Mouse (Mus musculus) NIH3T3 (cell line): Measurements from ENCODE around the gene Phf21a.

ENCODE experiments used
- DNase-seq: peaks from one replicate; pipeline ENCODE4 v3.0.0-alpha.2; 2012; ENCODE audit warnings: low read depth

Phf21a gene

DNA sequence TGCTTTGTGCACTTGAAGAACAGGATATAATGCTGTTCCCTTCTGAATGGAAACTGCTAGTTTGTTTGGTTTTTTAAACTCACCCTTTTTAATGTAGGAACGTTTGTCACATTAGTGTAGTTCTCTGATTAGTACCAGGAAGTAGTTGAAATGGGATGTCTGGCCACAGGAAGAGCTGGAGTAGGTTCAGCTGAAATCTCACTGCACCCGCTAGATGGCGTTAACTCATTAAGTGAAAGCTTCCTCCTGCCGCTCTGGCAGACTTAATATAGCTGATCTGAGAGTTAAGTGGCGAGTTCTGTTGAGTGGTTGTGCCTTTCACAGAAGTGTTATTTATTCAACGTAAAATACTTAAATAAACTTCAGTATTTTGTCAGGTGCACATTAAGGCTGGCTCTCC, 203.5 kb downstream of the Phf21a start:
- peak; percentile 69 for DNase-seq

DNA sequence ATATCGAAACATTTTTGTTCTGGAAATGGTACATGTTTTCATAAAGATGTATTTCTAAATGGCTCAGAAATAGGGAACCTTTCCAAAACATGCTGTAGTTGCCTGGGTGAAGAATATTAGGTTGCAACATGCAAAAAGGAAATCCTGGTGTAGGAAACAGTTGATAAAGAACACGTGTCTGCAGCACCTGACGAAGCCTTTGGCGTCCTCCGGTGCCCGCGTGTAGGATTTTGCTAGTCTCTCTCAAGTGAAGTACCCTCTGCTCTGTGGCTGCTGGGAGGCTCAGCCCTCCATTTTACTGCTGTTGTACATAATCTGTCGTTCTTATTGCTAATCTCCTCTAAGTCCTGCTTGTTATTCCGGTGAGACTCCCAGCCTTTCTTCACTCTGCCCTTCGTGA, 207.0 kb downstream of the Phf21a start:
- DNase-seq = peak; percentile 74

DNA sequence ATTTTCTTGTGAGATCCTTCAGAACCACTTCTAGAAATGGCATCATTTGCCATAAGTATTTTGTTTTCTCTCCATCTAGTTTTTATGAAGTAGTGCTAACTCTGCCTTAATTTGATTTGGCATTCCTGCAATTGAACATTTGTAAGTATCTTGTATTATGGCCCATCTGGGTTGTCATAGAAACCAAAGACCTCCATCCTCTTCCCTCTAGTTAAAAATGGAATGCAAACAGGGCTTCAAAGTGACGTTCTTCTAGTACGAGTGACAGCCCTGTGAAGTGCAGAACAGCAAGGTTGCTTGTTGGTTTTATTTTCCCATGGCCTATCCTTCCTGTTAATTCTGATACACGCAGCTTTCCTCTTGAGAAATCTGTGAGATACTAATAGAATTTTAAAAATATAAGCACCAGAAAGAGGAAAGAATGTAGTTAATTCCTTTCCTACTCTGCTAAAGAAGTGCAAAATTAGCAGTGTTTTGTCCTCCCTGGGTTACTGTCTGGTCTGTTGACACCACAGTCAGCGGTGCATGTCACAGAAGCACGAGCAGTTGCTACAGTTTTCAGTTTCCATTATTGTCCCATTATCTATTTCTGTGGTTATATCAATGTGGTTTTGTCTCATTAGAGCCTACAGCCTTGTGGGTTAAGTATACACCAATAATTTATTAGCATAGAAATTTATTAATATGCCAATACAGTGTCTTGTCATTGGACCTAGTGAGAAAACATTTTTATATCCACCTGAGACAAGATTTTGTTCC, 209.1 kb downstream of the Phf21a start:
- DNase-seq = no peak

DNA sequence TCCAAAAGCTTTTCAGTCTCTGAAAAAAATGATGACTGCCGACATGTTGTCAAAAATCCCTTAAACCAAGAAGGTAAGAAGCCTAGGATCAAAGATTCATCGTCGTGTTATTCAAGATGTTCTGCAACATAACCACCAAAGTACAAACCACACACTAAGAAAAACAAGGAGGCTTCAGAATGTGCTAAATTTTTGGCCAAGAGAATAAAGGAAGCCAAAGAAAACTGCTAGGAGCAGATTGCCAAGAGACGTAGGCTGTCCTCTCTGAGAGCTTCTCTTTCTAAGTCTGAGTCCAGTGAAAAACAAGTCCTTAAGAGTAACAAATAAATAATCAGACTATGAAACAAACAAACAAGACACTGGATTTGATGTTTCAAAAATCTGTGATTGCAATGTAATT, 219.6 kb downstream of the Phf21a start:
- no peak for DNase-seq

DNA sequence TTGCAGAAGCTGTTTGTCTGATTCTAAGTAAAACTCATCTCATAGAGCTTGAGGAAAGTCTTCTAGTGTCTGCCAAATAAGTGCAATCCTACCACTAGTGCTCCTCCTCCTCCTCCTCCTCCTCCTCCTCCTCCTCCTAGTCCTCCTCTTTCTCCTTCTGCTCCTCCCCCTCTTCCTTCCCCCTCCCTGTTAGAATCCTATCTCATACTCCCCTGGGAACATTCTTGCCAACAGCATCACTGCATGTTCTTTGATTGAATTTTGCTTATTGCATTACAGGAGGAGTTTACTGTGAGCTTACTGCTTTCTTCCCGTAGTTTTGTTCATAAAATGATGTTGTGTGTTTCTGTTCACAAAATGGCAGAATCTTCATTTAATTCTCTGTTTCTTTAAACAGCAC, 221.1 kb downstream of the Phf21a start:
- no peak for DNase-seq

DNA sequence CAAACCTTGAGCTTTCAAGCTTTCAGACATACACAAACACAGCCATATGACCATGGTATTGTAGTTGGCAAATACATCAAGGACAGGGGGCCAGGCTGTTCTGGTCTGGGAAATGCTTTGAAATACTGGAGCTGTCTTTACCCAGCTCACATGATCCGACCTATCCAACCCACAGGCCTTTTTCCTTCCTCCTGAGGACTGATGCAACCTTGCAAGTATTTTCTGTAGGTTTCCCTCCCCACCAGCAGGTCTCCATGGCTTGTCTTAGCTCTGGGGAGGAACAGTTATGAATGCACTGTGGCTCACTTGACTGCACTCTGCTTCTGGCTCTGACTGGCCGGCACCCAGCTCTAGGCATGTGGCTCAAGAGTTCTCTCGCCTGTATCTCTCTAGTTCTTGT, 223.7 kb downstream of the Phf21a start:
- DNase-seq = peak; percentile 6

DNA sequence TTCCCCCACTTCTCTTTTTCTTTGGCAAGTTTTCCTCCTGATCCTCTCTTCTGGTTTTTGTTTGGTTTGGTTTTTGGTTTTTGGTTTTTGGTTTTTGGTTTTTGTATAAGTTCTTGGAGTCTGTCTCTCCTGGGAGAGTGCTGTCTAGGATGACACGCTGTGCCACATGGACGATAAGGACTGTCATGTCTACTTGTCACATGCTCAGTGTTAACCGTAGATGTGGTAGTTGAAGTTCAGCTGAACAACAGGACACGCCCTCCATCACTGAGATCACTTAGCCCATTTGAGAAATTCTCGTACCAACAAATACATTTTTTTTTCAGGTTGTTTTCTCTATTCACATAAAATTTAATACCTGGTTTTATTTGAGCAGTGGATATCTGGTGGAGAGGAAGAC, 224.3 kb downstream of the Phf21a start:
- no peak for DNase-seq

DNA sequence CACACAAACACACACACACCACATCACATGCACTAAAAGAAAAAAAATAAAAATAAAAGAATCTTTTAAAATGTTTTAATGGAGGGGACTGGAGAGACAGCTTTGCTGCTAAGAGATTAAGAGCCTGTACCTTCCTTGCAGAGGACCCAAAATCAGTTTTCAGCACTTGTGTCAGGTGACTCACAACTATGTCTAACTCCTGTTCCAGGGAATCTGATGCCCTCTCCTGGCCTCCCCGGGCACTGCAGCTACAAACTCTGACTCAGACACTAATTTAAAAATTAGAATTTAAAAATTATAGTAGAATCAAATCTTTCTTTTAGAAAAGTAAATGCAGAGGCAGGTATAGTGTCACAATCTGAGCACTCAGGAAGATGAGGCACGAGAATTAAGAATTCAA, 229.8 kb downstream of the Phf21a start:
- DNase-seq = peak; percentile 61

DNA sequence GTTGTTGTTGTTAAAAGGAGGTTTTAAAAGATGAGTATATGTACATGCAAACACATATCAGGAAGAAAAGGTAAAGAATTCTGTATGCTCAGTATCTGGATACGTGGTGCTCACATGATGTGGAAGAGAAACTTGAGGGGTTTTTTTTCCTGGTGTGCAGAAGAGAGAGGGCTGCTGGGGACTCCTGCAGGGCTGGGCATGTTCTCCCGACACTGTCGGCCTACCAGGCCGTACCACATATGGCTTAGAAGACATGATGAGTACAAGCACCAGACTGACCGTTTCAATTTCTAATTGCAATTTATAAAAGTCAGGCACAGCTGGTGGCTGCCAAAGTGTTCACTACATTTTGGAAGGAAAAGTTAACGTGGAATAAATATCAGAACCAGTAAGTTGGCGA, 232.8 kb downstream of the Phf21a start:
- no peak for DNase-seq

DNA sequence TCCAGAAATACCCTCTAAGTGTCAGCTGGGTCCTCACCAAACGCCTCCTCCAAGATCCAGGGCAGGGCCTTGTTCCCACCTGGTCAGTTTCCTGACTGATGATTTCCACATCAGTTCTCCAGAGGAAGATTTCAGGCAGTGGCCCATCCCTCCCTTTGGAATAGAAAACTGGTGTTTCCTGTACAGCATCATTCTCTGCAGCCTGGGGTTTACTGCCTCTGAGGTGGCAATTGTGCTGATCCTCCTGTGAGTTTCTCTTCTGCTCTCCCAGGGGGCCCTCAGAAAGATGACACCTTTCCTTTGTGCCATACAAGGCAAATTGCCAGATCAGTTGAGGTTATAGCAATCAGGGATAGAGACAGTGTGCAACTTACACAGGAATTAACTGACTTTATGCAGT, 233.3 kb downstream of the Phf21a start:
- no peak for DNase-seq

DNA sequence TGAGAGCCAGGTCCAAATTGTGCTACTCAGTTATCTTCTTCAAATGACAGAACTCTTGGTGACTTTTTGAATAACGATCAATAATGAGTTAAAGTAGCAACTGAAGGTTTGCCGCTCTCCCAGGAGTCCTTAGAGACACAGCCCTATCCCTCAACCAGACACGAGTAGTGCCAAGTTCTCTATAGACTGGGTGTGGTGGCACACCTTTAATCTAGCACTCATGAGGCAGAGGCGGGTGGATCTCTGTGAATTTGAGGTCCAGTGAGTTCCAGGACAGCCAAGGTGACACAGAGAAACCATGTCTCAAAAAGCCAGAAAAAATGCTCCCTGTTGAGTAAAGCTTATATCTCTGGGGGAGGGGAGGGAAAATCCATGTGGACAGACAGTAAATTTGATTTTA, 234.7 kb downstream of the Phf21a start:
- no peak for DNase-seq

DNA sequence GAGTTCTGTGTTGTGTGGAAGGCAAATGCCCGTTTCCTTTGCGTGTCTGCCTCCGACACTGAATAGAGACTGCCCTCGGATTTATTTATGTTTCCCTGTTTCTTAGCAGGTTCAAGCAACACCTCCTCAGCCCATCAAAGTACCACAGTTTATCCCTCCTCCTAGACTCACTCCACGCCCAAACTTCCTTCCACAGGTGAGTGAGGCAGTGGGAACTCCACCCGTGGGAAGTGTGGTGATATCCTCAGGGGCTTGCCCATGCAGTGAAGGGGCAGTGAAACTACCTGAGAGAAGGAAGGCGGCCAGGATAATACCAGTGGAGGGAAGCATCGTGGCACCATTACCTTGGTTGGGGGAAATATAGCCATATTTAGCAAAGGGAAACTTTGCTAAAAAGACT, 235.3 kb downstream of the Phf21a start:
- no peak for DNase-seq

DNA sequence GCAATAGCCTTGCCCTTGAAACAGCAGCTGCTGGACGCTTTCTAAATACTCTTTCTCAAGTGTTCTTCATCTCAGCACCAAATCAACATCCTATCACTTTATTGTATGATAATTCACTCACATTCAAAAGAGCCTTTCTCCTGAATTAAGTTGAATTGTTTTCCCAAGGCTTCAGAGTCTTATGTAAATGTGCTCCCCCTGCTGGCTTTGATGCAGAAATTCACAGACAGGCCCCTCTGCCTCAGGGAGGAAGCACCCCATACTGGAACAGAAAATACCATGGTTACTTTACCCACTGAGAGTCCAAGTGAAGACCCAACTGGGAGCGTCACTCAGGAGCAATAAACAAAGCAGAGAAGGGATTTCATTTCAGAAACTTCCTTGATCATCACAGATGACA, 237.9 kb downstream of the Phf21a start:
- DNase-seq = peak; percentile 73

DNA sequence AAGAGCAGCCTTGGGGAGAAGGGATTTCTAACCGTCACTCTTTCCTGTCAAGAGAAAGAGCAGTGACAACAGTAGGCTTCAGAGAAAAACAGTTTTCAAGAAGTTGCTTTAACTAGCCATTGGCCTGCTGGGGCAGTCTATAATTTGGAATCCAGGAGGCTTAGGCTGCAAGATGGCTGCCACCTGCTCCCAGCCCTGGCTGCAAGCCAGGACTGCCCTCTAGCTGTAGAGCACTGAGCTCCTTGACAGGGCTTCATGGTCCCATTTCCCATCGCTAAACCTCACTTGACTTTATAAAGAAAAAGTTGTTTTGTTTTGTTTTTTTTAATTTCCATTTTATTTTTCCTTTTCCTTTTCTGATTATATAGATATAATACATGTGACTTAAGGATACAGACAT, 238.5 kb downstream of the Phf21a start:
- DNase-seq = peak; percentile 40

DNA sequence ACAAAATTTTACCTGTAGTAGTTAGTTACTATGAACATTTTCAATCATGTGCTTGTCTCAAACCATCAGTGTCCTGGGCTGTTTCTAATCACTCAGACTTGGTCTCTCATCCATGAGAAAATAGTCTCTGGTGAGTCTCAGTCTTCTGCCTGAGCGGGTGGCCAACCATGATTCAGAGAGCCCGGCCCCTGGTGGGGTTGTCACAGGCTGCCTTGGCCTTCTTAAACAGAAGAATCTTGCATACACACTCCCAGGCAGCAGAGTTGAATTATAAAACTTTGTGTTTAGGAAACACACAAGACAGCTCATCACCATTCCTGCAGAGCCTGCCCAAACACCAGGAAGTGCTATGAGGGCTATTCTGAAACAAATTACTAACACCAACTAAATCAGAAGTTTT, 239.0 kb downstream of the Phf21a start:
- DNase-seq = no peak

DNA sequence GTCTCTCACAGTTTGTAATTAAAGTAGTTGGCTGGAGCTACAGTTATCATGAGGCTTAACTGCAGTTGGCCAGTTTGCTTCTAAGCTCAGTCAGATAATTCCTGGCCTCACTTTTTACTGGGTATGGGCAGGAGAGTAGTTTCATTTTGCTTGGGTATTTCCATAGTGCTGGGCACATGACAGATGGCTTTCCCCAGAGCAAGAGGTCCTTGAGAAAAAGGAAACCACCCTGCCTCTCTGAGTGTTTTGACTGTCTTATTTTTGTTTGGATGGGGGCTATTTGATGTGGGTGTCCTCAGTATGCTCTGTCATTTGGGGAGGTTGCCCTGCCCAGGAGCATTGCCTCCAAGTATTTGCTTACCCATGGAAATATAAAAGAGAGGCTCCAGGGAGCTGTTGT, 249.5 kb downstream of the Phf21a start:
- DNase-seq = no peak

DNA sequence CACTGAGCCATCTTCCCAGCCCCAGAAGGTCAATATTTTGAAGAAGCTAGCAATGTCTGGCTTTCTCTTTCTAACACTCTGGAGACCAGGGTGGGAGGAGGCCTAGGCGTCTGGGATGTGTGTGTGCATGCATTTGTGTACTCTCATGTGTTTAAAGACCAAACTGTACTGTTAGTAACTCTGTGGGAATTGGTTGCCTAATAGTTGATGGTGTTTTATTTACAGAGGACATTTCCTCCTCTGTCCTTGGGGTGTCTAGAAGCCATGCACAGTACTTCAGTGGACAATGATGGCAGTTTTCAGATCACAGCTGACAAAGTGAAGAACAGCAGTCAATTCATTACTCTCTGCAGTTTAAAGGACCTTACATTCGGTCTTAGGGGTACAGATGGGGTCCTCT, 254.3 kb downstream of the Phf21a start:
- no peak for DNase-seq

DNA sequence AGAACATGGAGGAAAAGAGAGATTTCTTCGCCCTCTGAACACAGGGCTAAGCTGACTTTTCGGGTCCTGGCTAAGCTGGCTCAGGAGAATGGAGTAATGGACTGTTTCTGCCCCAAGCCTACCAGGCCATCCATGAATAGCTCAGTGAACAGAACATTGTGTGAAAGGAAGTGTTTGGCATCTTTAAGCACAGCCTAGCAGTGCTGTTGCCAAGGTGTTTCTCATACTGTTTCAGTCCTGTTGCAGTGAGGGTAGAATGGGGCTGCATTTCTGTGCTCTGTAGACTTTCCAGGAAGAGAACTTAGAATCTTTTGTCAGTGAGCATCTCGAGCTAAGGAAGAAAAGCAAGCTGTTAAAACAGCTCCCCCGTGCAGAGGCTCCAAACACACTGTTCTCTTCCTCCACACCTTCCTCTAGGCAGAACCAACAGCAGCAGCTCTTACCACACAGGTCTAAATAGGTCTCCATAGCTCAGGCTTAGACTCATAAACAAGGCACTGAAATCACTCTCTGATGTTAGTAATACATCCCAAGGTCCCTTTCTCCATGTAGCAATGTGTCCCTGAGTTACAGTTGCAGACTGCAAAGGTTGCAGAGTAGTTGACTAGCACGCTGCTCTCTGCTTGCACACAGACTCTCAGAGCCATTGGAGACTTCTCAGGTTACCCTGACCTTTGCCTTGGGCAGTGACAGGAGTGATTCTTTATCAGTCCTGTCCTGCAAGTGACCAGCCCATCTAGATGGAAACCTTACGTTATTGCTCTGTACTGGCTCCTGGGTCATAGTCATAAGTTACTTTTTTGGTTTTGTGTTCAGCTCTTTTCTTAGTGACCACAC, 256.9 kb downstream of the Phf21a start:
- no peak for DNase-seq

DNA sequence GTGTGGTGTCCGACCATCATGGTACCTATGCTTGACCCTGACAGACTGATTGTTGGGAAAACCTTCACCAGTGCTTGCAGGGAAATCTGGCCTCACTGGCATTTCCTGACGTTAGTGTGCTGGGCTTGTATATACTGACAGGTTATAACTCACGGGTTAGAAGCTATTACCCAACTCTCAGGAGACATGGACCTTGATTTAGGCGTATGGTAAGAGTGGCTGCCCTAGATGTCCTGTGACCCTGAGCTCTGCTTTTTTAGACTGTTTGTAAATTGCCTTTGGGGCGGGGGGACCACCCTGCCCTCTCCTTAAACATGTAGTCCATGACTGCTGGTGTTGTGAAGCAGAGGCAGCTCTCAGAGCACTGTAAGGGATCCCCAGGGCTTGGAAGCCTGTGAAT, 257.8 kb downstream of the Phf21a start:
- DNase-seq = no peak

DNA sequence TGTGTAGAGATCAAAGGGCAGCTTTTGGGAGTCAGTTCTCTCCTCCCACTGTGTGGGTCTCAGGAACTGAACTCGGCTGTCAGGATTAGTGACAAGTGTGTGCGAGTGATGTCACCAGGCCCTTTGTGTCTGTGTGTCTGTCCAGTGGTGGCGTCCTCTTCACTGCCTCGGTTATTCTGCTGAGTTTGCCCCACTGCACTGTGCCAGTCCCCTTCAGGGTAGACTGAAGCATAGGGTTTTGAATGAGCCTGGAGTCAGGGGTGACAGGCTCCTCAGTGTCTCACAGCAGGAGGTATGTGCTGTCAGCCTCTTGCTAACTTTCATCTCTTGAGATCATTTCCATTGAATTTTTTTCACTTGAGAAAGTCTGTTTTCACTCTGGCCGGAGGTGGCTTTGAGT, 260.5 kb downstream of the Phf21a start:
- DNase-seq = no peak

DNA sequence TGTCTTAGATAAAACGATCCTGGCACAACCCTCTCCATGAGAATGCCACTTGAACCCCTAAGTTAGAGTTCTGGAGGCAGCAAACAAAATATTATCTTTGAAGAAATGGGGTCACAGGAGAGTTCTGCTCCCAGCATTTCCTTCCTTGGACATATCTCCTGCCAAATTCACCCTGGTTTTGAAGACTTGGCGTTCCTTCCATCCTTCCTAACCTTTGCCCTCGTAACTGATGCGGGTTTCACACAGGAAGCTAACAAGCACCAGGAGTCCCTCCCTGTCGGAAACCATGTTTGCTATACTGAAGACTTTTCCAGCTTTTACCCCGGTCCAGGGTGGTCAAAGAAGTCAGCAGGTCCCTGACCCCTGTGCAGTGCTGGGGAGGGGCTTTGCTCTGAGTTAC, 261.3 kb downstream of the Phf21a start:
- DNase-seq = no peak

DNA sequence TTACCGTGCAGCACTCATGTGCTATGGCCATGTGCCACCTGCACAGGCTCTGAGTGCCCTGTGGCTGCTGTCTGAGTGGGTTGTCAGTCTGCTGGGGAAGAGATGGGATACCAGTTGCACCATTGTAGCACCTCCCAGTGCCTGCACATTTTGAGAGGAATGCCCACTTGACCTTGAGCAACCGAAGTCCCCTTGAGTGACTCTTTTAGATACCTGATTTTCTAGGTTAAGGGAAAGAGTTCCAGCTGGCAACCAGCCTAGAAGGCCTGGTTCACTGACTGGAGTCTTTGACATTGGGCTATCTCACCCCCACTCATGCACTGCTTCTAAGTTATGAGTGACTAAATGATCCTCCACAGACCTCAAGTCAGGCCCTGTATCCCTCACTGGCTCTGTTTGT, 266.4 kb downstream of the Phf21a start:
- DNase-seq = no peak

DNA sequence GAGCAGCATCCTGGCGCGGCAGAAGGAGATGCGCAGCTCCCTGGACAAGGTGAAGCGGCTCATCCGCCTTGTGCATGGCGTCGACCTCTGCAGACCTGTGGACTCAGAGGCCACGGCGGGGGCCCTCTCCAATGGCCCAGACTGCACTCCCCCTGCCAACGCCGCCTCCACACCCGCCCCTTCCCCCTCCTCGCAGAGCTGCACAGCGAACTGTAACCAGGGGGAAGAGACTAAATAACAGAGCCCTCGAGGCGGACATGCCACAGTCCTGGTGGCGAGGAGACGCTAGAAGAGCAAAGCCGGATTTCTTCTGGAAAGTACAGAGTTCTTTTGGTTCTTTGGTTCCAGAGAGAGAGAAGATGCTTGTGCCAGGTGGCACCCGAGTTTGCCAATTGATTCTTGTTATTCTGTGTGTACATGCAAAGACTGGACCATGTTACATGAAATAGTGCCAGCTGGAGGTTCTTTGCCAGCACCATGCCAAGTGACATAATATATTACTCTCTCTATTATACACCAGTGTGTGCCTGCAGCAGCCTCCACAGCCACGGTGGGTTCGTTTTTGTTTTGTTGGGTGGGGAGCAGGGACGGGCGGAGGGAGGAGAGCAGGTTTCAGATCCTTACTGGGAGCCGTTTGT, 267.4 kb downstream of the Phf21a start:
- no peak for DNase-seq
